In the genomic region with DNA sequence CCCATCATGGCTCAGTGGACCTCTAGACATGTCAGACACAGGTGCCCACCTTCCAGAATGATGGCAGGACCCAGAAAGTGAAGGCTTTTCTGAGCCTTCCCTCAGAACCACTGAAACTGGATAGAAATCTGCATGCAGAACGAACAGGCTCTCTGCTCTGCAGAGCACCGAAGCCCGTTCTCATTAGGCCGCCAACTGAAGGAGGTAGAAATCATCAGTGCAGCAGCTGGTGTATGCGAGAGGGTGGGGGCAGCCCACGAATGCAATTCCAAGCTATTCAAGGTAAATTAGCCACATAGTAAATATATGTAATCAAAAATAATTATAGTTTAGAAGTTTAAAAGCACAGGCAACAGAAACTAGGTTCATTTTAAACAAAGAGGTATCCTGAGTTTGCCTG, we compare ENCODE assay signal across 18 mouse cellular contexts.
DNase-seq lines count a peak whose midpoint lies in the region; ATAC-seq lines count a peak whose summit lies in the region.
"Had no signal": no experiment of that assay in that cellular context is flagged by ENCODE, and none has a peak within 500 bp of the region (broad histone marks: within the 10 kb centered on the region; RNA-seq: fewer than 3 reads in every experiment).

No protein-coding gene starts in this region.

- no peak overlapping the region for H3K9ac ChIP-seq in forebrain, embryonic 14.5 days (ENCODE audit: low read length)
- H3K9ac ChIP-seq: embryonic facial prominence, embryonic 12.5 days; heart, embryonic 13.5 days; kidney, embryonic 15.5 days had no signal

- intact Hi-C loops in left cerebral cortex, postnatal 25 days (cut with DNase I), result no loop called here
- intact Hi-C loops in left cerebral cortex, postnatal 36 days (cut with DNase I), result no loop called here

- WGBS in forebrain, embryonic 14.5 days, result 44% methylated on average over 6 of the region's 6 CpGs

- peaks cover 11% of the 10 kb centered on the region for H3K4me1 ChIP-seq in forebrain, embryonic 14.5 days (ENCODE audit: control insufficient read depth, insufficient read depth, low read length)
- H3K4me1 ChIP-seq: embryonic facial prominence, embryonic 12.5 days; heart, embryonic 13.5 days had no signal

- H3K4me3 ChIP-seq in forebrain, embryonic 14.5 days (ENCODE audit: low read depth, low read length), result no peak overlapping the region
- H3K4me3 ChIP-seq: embryonic facial prominence, embryonic 12.5 days; gastrocnemius, adult 2 months; heart, embryonic 13.5 days; kidney, embryonic 15.5 days had no signal

- peak; percentile 64; the same call in 1 of the 2 replicates for ATAC-seq in frontal cortex, adult (ENCODE audit: low TSS enrichment)
- ATAC-seq in forebrain, embryonic 14.5 days, result peak; percentile 84
- ATAC-seq: intestine, embryonic 16.5 days had no signal

- no peaks in the 10 kb centered on the region for H3K36me3 ChIP-seq in forebrain, embryonic 14.5 days (ENCODE audit: control insufficient read depth, insufficient read depth, low read length)
- H3K36me3 ChIP-seq: embryonic facial prominence, embryonic 12.5 days; heart, embryonic 13.5 days; kidney, embryonic 15.5 days had no signal

- no peak overlapping the region for H3K4me2 ChIP-seq in forebrain, embryonic 14.5 days (ENCODE audit: low read length)
- H3K4me2 ChIP-seq: embryonic facial prominence, embryonic 12.5 days; heart, embryonic 13.5 days; kidney, embryonic 15.5 days had no signal

- no peak for DNase-seq in frontal cortex, postnatal 25 days (ENCODE audit: low spot score in 2 of 2)
- peak; percentile 12 to 20 for DNase-seq in left cerebral cortex, postnatal 25 days (ENCODE audit: low spot score in 2 of 2)
- no peak for DNase-seq in left cerebral cortex, postnatal 36 days (ENCODE audit: low spot score in 2 of 2)
- peak; percentile 61 for DNase-seq in forebrain, embryonic 14.5 days (ENCODE audit: low spot score)
- peak; percentile 22 for DNase-seq in right cerebral cortex, postnatal 25 days
- no peak for DNase-seq in gastrocnemius, adult 18-20 months (ENCODE audit: low spot score)
- DNase-seq: adrenal gland, adult 2 months; cerebellum, adult 2 months; gastrocnemius, adult 2 months; heart, postnatal 36 days; lung, adult 18-20 months; lung, postnatal 36 days; thymus, postnatal 25 days had no signal

- H3K9me3 ChIP-seq in forebrain, embryonic 14.5 days (replicated peaks; ENCODE audit: control insufficient read depth, low read length), result no peaks in the 10 kb centered on the region
- H3K9me3 ChIP-seq: embryonic facial prominence, embryonic 12.5 days; heart, embryonic 13.5 days; kidney, embryonic 15.5 days had no signal

- no peaks in the 10 kb centered on the region for H3K27me3 ChIP-seq in forebrain, embryonic 14.5 days (replicated peaks; ENCODE audit: control insufficient read depth, insufficient read depth, low read length)
- H3K27me3 ChIP-seq: embryonic facial prominence, embryonic 12.5 days; heart, embryonic 13.5 days; kidney, embryonic 15.5 days had no signal

- 0 out of 2 replicates have a peak overlapping the region, but pooled peaks have one; percentile 1 for H3K27ac ChIP-seq in forebrain, embryonic 14.5 days (ENCODE audit: low read depth, low read length)
- H3K27ac ChIP-seq: embryonic facial prominence, embryonic 12.5 days; gastrocnemius, adult 2 months; heart, embryonic 13.5 days; kidney, embryonic 15.5 days had no signal

Comparison
In these comparisons a context has a peak if more than half of its experiments do, and no peak if none do; other contexts are left out.
1. DNase-seq: peak in left cerebral cortex, postnatal 25 days (2 of 2), forebrain, embryonic 14.5 days (single experiment) and right cerebral cortex, postnatal 25 days (single experiment); none in frontal cortex, postnatal 25 days (0 of 2), left cerebral cortex, postnatal 36 days (0 of 2) and gastrocnemius, adult 18-20 months (single experiment).